Mouse (Mus musculus) bone marrow macrophage, adult 2 months (primary cell): ENCODE results near the gene Ccdc124.

Source experiments
- CTCF ChIP-seq: IDR thresholded peaks from 2 replicates; pipeline ENCODE4 v1.5.1; 2012; ENCODE audit warnings: low read depth, mild to moderate bottlenecking, low read length, moderate library complexity
- POLR2A ChIP-seq: IDR thresholded peaks from 2 replicates; pipeline ENCODE4 v1.6.1; 2012; ENCODE audit warnings: mild to moderate bottlenecking, low read depth, low read length, borderline replicate concordance

GRCm38 (mm10) chr8:70839408-70840351 is 34.1 kb downstream of the Ccdc124 start, which contains the start of gene Arrdc2:
- TF ChIP-seq CTCF (no peak), POLR2A (peak; percentile 96; the same call in 1 of the 2 replicates)
